Mouse (Mus musculus): Measurements from ENCODE around the gene Cdh12. TPM values are rescaled to one million over a fixed set of nuclear protein-coding genes. Genes with fewer than 3 reads are reported as not detected.
A peak's percentile ranks its signal among the peaks of the same experiment; 100 is the strongest.

Cdh12 gene
- total and polyA plus RNA-seq, 3 experiments = not detected

GRCm38 (mm10) chr15:20876993-20877392 is 427.9 kb downstream of the Cdh12 start:
- Histone ChIP-seq H3K4me3 (ENCODE audit: control insufficient read depth in 1 of 2, insufficient read depth in 1 of 2, low read depth in 2 of 2, low read length in 2 of 2) (no peak overlapping the region), H3K36me3 (ENCODE audit: control insufficient read depth in 1 of 2, insufficient read depth in 2 of 2, low read length in 2 of 2) (no peaks in the 10 kb centered on the region), H3K9me3 (replicated peaks; ENCODE audit: insufficient read depth, low read length) (no peaks in the 10 kb centered on the region), H3K4me1 (ENCODE audit: control insufficient read depth in 1 of 2, insufficient read depth in 2 of 2, low read length in 2 of 2) (no peaks in the 10 kb centered on the region; a peak in 1 of 4 replicates), H3K9ac (ENCODE audit: control insufficient read depth, low read depth, low read length, poor library complexity, severe bottlenecking) (no peak overlapping the region), H3K27me3 (ENCODE audit: control insufficient read depth in 1 of 2, insufficient read depth in 2 of 2, low read length in 2 of 2) (no peaks in the 10 kb centered on the region), H3K79me2 (ENCODE audit: control insufficient read depth, insufficient read depth, low read length, poor library complexity) (no peaks in the 10 kb centered on the region), H3K27ac (ENCODE audit: control insufficient read depth, low read depth, low read length) (no peak overlapping the region)
- TF ChIP-seq POLR2AphosphoS5 (IDR thresholded peaks at IDR 0.05; ENCODE audit: borderline replicate concordance, low read depth, low read length) (no peak), E2F4 (IDR thresholded peaks at IDR 0.05; ENCODE audit: borderline replicate concordance, low read depth, low read length) (no peak), CHD1 (IDR thresholded peaks at IDR 0.05; ENCODE audit: low read depth, low read length) (no peak), HCFC1 (IDR thresholded peaks at IDR 0.05; ENCODE audit: low read depth, low read length) (no peak), SMC3 (IDR thresholded peaks at IDR 0.05; ENCODE audit: low read depth, low read length) (no peak), NELFE (IDR thresholded peaks at IDR 0.05; ENCODE audit: low read depth, low read length) (no peak), TCF12 (IDR thresholded peaks at IDR 0.05; ENCODE audit: low read depth, low read length) (no peak), MXI1 (IDR thresholded peaks at IDR 0.05; ENCODE audit: low read depth, low read length) (no peak), ZMIZ1 (IDR thresholded peaks at IDR 0.05; ENCODE audit: low read depth, low read length) (no peak), RCOR1 (IDR thresholded peaks at IDR 0.05; ENCODE audit: low read depth, low read length) (no peak), MAZ (IDR thresholded peaks at IDR 0.05; ENCODE audit: low read depth, low read length) (no peak), BHLHE40 (IDR thresholded peaks at IDR 0.05; ENCODE audit: borderline replicate concordance, low read depth, low read length) (no peak), ZC3H11A (IDR thresholded peaks at IDR 0.05; ENCODE audit: low read depth, low read length) (no peak), ZKSCAN1 (IDR thresholded peaks at IDR 0.05; ENCODE audit: low read depth, low read length) (no peak), GABPA (IDR thresholded peaks at IDR 0.05; ENCODE audit: low read depth, low read length) (no peak), USF2 (IDR thresholded peaks at IDR 0.05; ENCODE audit: borderline replicate concordance in 1 of 2, insufficient read depth in 1 of 2, low read depth in 1 of 2, low read length in 2 of 2) (no peak), TAL1 (IDR thresholded peaks at IDR 0.05; ENCODE audit: low read length) (no peak), JUND (IDR thresholded peaks at IDR 0.05; ENCODE audit: low read depth, low read length) (no peak), MAX (IDR thresholded peaks at IDR 0.05; ENCODE audit: low read length) (no peak), ZNF384 (IDR thresholded peaks at IDR 0.05; ENCODE audit: low read depth, low read length) (no peak)
- DNase-seq (ENCODE audit: low read depth, low spot score) = no peak

DNA sequence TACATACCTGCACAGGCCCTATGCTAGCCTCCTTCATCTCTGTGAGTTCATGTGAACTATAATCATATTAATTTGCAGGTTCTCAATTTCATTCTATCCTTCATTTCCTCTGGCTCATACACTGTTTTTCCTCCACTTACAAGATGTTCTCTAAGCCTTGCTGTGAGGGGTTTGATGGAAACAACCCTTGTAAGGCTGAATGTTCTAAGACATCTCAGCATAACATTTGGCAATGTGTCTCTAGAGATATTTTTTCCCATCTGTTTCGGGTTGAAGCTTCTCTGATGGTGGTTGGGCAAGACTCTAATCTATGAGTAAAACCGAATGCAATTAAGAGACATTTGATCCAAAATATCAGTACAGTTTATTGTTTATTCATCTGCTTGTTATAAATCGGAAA is 444.4 kb downstream of the Cdh12 start:
- H3K4me1 ChIP-seq (ENCODE audit: control insufficient read depth in 1 of 2, insufficient read depth in 2 of 2, low read length in 2 of 2) = no peaks in the 10 kb centered on the region; a peak in 2 of 4 replicates
- H3K9me3 ChIP-seq (replicated peaks; ENCODE audit: insufficient read depth, low read length) = no peaks in the 10 kb centered on the region
- no peak overlapping the region for H3K9ac ChIP-seq (ENCODE audit: control insufficient read depth, low read depth, low read length, poor library complexity, severe bottlenecking)
- H3K27me3 ChIP-seq (ENCODE audit: control insufficient read depth in 1 of 2, insufficient read depth in 2 of 2, low read length in 2 of 2) = no peaks in the 10 kb centered on the region
- H3K4me3 ChIP-seq (ENCODE audit: control insufficient read depth in 1 of 2, insufficient read depth in 1 of 2, low read depth in 2 of 2, low read length in 2 of 2) = 0 out of 4 replicates have a peak overlapping the region, but pooled peaks of 1 of the 2 experiments have one; percentile 2
- no peak for TF ChIP-seq RCOR1 (IDR thresholded peaks at IDR 0.05; ENCODE audit: low read depth, low read length)
- TF ChIP-seq BHLHE40 (IDR thresholded peaks at IDR 0.05; ENCODE audit: borderline replicate concordance, low read depth, low read length) = no peak
- TF ChIP-seq NRF1 (IDR thresholded peaks at IDR 0.05; ENCODE audit: insufficient read depth, low read depth, low read length, poor library complexity, severe bottlenecking) = no peak
- no peak for TF ChIP-seq MYC (IDR thresholded peaks at IDR 0.05; ENCODE audit: low read depth, low read length)
- TF ChIP-seq ZKSCAN1 (IDR thresholded peaks at IDR 0.05; ENCODE audit: low read depth, low read length) = no peak
- no peak for TF ChIP-seq TBP (IDR thresholded peaks at IDR 0.05; ENCODE audit: low read depth, low read length)
- no peak for TF ChIP-seq RAD21 (IDR thresholded peaks at IDR 0.05; ENCODE audit: low read depth, low read length)
- TF ChIP-seq MXI1 (IDR thresholded peaks at IDR 0.05; ENCODE audit: low read depth, low read length) = no peak
- no peak for TF ChIP-seq MAX (IDR thresholded peaks at IDR 0.05; ENCODE audit: low read length)
- TF ChIP-seq CTCF (IDR thresholded peaks at IDR 0.05 in 2 of 3, conservative IDR thresholded peaks at IDR 0.05 in 1 of 3; ENCODE audit: control insufficient read depth in 1 of 3, insufficient read depth in 1 of 3, low read depth in 2 of 3, low read length in 3 of 3, poor library complexity in 1 of 3, severe bottlenecking in 1 of 3) = no peak
- no peak for TF ChIP-seq TCF12 (IDR thresholded peaks at IDR 0.05; ENCODE audit: low read depth, low read length)
- TF ChIP-seq ZC3H11A (IDR thresholded peaks at IDR 0.05; ENCODE audit: low read depth, low read length) = no peak
- no peak for TF ChIP-seq USF2 (IDR thresholded peaks at IDR 0.05; ENCODE audit: borderline replicate concordance in 1 of 2, insufficient read depth in 1 of 2, low read depth in 1 of 2, low read length in 2 of 2)
- no peak for TF ChIP-seq JUND (IDR thresholded peaks at IDR 0.05; ENCODE audit: low read depth, low read length)
- no peak for TF ChIP-seq SMC3 (IDR thresholded peaks at IDR 0.05; ENCODE audit: low read depth, low read length)
- TF ChIP-seq GABPA (IDR thresholded peaks at IDR 0.05; ENCODE audit: low read depth, low read length) = no peak
- peak; percentile 7 for DNase-seq (ENCODE audit: low read depth, low spot score)
- H3K79me2 ChIP-seq (ENCODE audit: control insufficient read depth, insufficient read depth, low read length, poor library complexity) = no peaks in the 10 kb centered on the region
- no peak overlapping the region for H3K27ac ChIP-seq (ENCODE audit: control insufficient read depth, low read depth, low read length)
- H3K36me3 ChIP-seq (ENCODE audit: control insufficient read depth in 1 of 2, insufficient read depth in 2 of 2, low read length in 2 of 2) = no peaks in the 10 kb centered on the region

Data from MEL (cell line).